Mouse (Mus musculus) left cerebral cortex, adult 11 months (tissue): ENCODE measurements around the gene Gab2.
A peak's percentile ranks its signal among the peaks of the same experiment; 100 is the strongest.

Source experiments
- DNase-seq: peaks from one replicate; pipeline ENCODE4 v3.0.0; 2022; ENCODE audit warnings: low spot score

Gene Gab2

GRCm38 (mm10) chr7:97262541-97262940, 181.2 kb downstream of the Gab2 start:
- no peak for DNase-seq

- no peak for DNase-seq
Observed at GRCm38 (mm10) chr7:97270367-97270766, 189.0 kb downstream of the Gab2 start.

- no peak for DNase-seq
Observed at GRCm38 (mm10) chr7:97271068-97271467, 189.7 kb downstream of the Gab2 start.

- DNase-seq, result no peak
Observed at GRCm38 (mm10) chr7:97296986-97297385, 215.6 kb downstream of the Gab2 start.

GRCm38 (mm10) chr7:97297466-97297865, 216.1 kb downstream of the Gab2 start:
- DNase-seq, result peak; percentile 65

- DNase-seq, result no peak
Observed at GRCm38 (mm10) chr7:97298279-97298678, 216.9 kb downstream of the Gab2 start.

- DNase-seq, result no peak
Observed at GRCm38 (mm10) chr7:97298943-97299342, 217.6 kb downstream of the Gab2 start.

- DNase-seq, result no peak
Observed at GRCm38 (mm10) chr7:97300914-97301313, 219.5 kb downstream of the Gab2 start.

GRCm38 (mm10) chr7:97301321-97301720, 219.9 kb downstream of the Gab2 start:
- no peak for DNase-seq

- DNase-seq, result no peak
Observed at GRCm38 (mm10) chr7:97302261-97302660, 220.9 kb downstream of the Gab2 start.

- no peak for DNase-seq
Observed at GRCm38 (mm10) chr7:97302876-97303275, 221.5 kb downstream of the Gab2 start.

GRCm38 (mm10) chr7:97303614-97304013, 222.2 kb downstream of the Gab2 start:
- DNase-seq, result no peak

GRCm38 (mm10) chr7:97304471-97304870, 223.1 kb downstream of the Gab2 start:
- DNase-seq, result no peak

- no peak for DNase-seq
Observed at GRCm38 (mm10) chr7:97305206-97305605, 223.8 kb downstream of the Gab2 start.

- no peak for DNase-seq
Observed at GRCm38 (mm10) chr7:97306813-97307212, 225.4 kb downstream of the Gab2 start.

- DNase-seq, result no peak
Observed at GRCm38 (mm10) chr7:97307546-97307945, 226.2 kb downstream of the Gab2 start.

GRCm38 (mm10) chr7:97309461-97310340, 228.3 kb downstream of the Gab2 start:
- no peak for DNase-seq

- DNase-seq, result no peak
Observed at GRCm38 (mm10) chr7:97310341-97310635, 228.9 kb downstream of the Gab2 start.

GRCm38 (mm10) chr7:97311620-97312019, 230.2 kb downstream of the Gab2 start:
- no peak for DNase-seq

GRCm38 (mm10) chr7:97312196-97312595, 230.8 kb downstream of the Gab2 start:
- no peak for DNase-seq

- DNase-seq, result no peak
Observed at GRCm38 (mm10) chr7:97312856-97313255, 231.5 kb downstream of the Gab2 start.

- no peak for DNase-seq
Observed at GRCm38 (mm10) chr7:97313364-97313995, 232.1 kb downstream of the Gab2 start.

GRCm38 (mm10) chr7:97314646-97315045, 233.3 kb downstream of the Gab2 start:
- no peak for DNase-seq

GRCm38 (mm10) chr7:97315656-97316055, 234.3 kb downstream of the Gab2 start:
- no peak for DNase-seq
